Mouse (Mus musculus) midbrain, embryonic 13.5 days (tissue): ENCODE measurements around the gene Zc3h7a. TPM values are rescaled to one million over a fixed set of nuclear protein-coding genes. Genes with fewer than 3 reads are reported as not detected.

Experiments used
- ATAC-seq: fragments of 200-750 bp; cut with Nextera tagmentation; 2 replicates; pipeline ENCODE4 v1.8.0; 2017; ENCODE audit warnings: mild to moderate bottlenecking, moderate TSS enrichment, moderate library complexity
- H3K27ac ChIP-seq: fragments of 300-500 bp; sonication (generic); 2 replicates; pipeline ENCODE4 v1.5.1; 2015; ENCODE audit warnings: inconsistent platforms, mild to moderate bottlenecking, moderate library complexity
- H3K27me3 ChIP-seq: fragments of 300-500 bp; sonication (generic); 2 replicates; pipeline ENCODE4 v1.6.1; 2015; ENCODE audit warnings: mild to moderate bottlenecking, inconsistent platforms
- H3K36me3 ChIP-seq: fragments of 300-500 bp; sonication (generic); 2 replicates; pipeline ENCODE4 v1.6.1; 2015; ENCODE audit warnings: mild to moderate bottlenecking, inconsistent platforms
- H3K4me1 ChIP-seq: fragments of 300-500 bp; sonication (generic); replicated peaks from 2 replicates; pipeline ENCODE4 v1.6.1; 2015; ENCODE audit warnings: inconsistent platforms
- H3K4me2 ChIP-seq: fragments of 300-500 bp; sonication (generic); replicated peaks from 2 replicates; pipeline ENCODE4 v1.6.1; 2015; ENCODE audit warnings: moderate library complexity, mild to moderate bottlenecking, inconsistent platforms
- H3K4me3 ChIP-seq: fragments of 300-500 bp; sonication (generic); replicated peaks from 2 replicates; pipeline ENCODE4 v1.5.1; 2015; ENCODE audit warnings: mild to moderate bottlenecking, inconsistent platforms
- H3K9ac ChIP-seq: fragments of 300-500 bp; sonication (generic); replicated peaks from 2 replicates; pipeline ENCODE4 v1.6.1; 2015; ENCODE audit warnings: mild to moderate bottlenecking, inconsistent platforms
- H3K9me3 ChIP-seq: fragments of 300-500 bp; sonication (generic); 2 replicates; pipeline ENCODE4 v1.6.1; 2016; ENCODE audit warnings: mild to moderate bottlenecking, inconsistent platforms
- WGBS: fragments of 180-500 bp; shearing (Covaris S2); methylation state at CpG from one replicate; pipeline ENCODE4 v1.1.7; 2015; 5-methylcytosine and 5-hydroxymethylcytosine counted together
- polyA plus RNA-seq: library from polyadenylated mRNA; unstranded; fragments of >200 nt; fragmentation: Nextera tagmentation; extraction: Ambion mirVana; gene quantifications from 2 replicates; pipeline ENCODE4 v1.2.1, GENCODE M21; 2015

The Zc3h7a gene
- polyA plus RNA-seq, 1 experiment from 2014 or later, result 79.3 TPM

DNA sequence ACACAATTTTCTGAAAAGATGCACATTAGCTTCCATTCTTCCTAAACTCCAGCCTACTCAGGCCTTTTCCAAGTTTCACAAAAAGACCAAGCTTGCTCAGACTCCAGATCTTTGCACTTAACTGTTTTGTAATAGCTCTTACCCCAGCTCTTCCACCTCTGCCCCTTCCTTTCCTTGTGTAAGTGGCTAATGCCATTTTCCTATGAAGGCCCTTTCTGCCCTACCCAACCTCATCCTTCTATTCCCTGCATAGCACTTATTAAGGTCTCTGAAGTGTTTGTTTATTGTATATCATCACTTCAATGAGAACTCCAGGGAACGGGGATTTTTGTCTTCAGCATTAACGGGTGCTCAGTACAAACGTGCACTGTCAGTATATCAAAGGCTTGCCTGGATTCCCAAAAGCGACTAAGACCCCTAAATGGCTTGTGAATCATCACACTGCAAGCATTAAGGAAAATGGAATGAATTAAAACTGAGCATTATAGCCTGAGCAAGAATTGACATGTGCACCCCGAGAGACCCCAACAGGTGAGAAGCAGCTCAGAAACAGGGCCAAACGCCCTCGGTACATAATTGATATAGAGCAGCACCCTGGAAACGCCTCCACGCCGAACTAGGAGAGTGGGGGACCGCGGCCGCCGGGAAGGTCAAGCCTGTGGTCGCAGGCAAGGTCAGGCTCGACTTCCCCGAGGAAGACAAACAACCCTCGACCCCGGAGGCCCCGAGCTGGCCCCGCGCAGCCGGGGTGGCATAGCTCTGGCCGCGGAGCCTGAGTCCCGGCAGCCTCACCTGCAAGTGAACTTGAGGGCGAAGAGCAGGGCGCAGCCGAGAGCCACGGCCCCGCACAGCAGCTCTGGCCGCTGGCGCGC is 42.5 kb downstream of the Zc3h7a start:
- no peaks in the 10 kb centered on the region for H3K27me3 ChIP-seq
- under 1% methylated on average over 34 of the region's 34 CpGs for WGBS

DNA sequence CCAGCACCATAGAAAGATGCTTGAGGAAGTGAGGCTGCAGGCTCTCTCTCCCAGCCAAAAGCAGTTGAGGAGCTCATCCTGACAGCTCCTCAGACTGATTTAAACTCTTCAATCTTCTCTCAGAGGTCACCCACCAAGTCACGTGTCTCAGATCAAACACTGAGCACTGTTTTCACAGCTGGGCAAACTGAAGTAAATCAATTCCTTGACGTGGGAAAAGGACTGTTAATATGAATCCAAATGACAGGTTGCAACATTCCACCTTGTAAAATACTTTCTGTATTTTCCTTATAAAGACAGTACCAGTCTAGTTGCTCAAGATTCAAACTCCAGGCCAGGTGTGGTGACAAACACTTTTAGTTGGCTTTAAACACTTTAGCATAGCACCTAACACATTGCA is 43.4 kb downstream of the Zc3h7a start:
- Histone ChIP-seq H3K36me3 (peaks cover 22% of the 10 kb centered on the region), H3K4me3 (peak overlapping the region; percentile 78), H3K9ac (peak overlapping the region; percentile 86), H3K4me1 (peaks cover 29% of the 10 kb centered on the region), H3K9me3 (no peaks in the 10 kb centered on the region), H3K27ac (no peak overlapping the region), H3K27me3 (no peaks in the 10 kb centered on the region), H3K4me2 (peak overlapping the region; percentile 73)
- no peak for ATAC-seq
- WGBS, result 33% methylated on average over 2 of the region's 2 CpGs

More for the DNA sequence above, 42.5 kb downstream of the Zc3h7a start:
- peaks cover 29% of the 10 kb centered on the region for H3K4me1 ChIP-seq
- H3K9ac ChIP-seq, result peak overlapping the region; percentile 86
- ATAC-seq, result no peak
- peak overlapping the region; percentile 78 for H3K4me3 ChIP-seq
- H3K36me3 ChIP-seq, result peaks cover 18% of the 10 kb centered on the region
- peak overlapping the region; percentile 89 for H3K27ac ChIP-seq
- no peaks in the 10 kb centered on the region for H3K9me3 ChIP-seq
- H3K4me2 ChIP-seq, result peak overlapping the region; percentile 73

DNA sequence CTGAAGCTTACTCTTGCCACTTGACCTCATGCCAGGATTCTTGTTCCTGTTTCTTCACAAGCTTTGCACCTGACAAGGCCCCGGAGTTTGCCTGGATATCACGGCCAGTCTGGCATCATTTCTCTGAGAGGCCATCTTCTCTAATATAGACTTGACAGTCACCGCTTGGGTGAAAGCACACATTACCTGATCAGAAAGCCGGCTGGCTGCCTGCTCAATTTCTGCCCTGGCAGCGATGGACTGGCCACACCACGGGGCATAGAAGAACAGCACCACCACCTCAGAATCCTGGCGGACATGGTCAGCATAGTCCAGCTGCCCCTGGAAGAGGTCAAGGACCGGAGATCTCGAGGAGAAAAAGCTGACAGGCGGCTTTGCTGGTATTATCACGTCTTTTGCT is 47.9 kb downstream of the Zc3h7a start:
- Histone ChIP-seq H3K27ac (no peak overlapping the region), H3K36me3 (peaks cover 24% of the 10 kb centered on the region), H3K4me2 (no peak overlapping the region), H3K27me3 (no peaks in the 10 kb centered on the region), H3K9me3 (no peaks in the 10 kb centered on the region), H3K4me1 (peaks cover 16% of the 10 kb centered on the region), H3K9ac (no peak overlapping the region), H3K4me3 (no peak overlapping the region)
- 95% methylated on average over 11 of the region's 11 CpGs for WGBS
- no peak for ATAC-seq

DNA sequence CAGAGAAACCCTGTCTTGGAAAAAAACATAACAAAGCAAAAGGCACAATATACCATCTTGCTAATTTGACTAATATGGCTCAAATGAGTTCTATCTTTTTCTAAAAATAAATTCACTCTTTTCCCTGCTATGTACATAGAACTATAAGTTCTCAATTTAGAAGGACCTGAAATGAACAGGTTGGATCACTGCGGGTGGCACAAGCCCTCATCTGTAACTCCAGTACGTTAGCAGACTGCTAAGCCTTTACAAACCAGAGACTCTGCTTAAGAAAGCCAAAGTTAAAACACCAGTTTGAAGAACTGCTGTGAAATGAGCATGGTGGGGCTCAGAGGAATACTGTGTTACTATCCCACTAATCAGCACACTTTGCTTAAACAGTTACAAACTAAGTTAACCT is 50.8 kb downstream of the Zc3h7a start:
- Histone ChIP-seq H3K4me2 (no peak overlapping the region), H3K27ac (no peak overlapping the region), H3K36me3 (peaks cover 33% of the 10 kb centered on the region), H3K9me3 (no peaks in the 10 kb centered on the region), H3K9ac (no peak overlapping the region), H3K4me1 (no peaks in the 10 kb centered on the region), H3K4me3 (no peak overlapping the region), H3K27me3 (no peaks in the 10 kb centered on the region)
- no peak for ATAC-seq
- 96% methylated on average over 2 of the region's 2 CpGs for WGBS

DNA sequence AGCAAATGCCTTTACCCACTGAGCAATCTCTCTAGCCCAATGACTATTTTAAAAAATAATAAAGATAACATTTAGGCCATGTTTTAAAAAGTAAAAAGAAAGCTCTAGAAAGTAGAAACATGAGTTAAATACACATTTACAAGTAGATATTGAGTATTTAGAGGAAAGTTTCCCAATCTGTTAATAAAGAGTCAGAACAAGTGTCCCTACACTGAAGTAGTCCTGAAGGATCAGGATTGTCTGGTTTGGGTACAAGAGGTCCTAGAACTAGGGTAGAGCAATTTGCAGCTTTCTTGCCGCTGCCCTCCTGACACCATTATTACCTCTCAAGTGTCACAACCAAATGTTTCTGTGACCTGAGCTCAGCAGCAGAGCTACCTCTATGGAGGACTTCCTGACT is 52.1 kb downstream of the Zc3h7a start:
- no peak for ATAC-seq
- Histone ChIP-seq H3K4me1 (no peaks in the 10 kb centered on the region), H3K9ac (no peak overlapping the region), H3K36me3 (peaks cover 43% of the 10 kb centered on the region), H3K27ac (no peak overlapping the region), H3K27me3 (no peaks in the 10 kb centered on the region), H3K9me3 (no peaks in the 10 kb centered on the region), H3K4me3 (no peak overlapping the region), H3K4me2 (no peak overlapping the region)
- 100% methylated on average over 1 of the region's 1 CpGs for WGBS

DNA sequence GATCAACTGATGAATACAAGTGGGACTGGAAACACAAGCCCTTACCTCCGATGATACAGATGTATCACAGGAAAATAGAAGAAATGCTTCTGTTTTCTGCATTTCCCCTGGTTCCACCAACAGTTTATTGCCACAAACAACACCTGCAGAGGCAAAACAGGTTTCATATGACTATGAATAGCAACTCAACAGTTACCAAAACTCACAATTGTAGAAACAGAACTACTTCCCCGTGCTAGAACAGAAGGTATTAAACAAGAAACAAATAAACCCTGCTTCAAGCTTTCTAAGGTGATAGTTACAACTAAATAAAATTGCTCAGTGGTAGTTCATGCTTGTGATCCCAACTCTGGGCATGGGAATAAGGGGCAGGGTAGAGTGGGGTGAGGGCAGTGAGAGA is 53.6 kb downstream of the Zc3h7a start:
- Histone ChIP-seq H3K4me1 (no peaks in the 10 kb centered on the region), H3K36me3 (peaks cover 41% of the 10 kb centered on the region), H3K27ac (no peak overlapping the region), H3K27me3 (no peaks in the 10 kb centered on the region), H3K9me3 (no peaks in the 10 kb centered on the region), H3K9ac (no peak overlapping the region), H3K4me2 (no peak overlapping the region), H3K4me3 (no peak overlapping the region)
- ATAC-seq, result no peak
- 94% methylated on average over 2 of the region's 2 CpGs for WGBS

DNA sequence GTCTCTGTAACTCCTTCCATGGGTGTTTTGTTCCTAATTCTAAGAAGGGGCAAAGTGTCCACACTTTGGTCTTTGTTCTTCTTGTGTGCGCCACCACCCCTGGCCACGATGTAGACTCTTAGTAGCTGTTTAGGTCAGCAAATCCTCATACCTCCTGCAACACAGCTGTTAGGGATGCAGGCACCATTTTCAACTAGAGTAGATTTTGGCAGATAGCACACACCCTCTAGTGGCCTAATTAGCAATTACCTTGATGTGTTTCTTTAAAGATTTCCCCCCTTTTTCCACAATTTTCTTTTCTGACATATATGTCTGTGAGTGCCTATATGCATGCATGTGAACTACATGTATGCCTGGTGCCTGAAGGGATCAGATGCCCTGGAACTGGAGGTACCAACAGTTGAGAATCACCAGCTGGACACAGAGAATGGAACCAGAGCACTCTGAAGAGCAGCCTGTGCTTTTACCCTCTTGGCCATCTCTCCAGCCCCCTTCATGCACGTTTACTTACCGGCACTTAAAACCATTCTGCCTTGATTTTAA is 66.9 kb downstream of the Zc3h7a start:
- peaks cover 20% of the 10 kb centered on the region for H3K36me3 ChIP-seq
- H3K9ac ChIP-seq, result no peak overlapping the region
- WGBS, result 80% methylated on average over 4 of the region's 4 CpGs
- no peaks in the 10 kb centered on the region for H3K27me3 ChIP-seq
- no peak overlapping the region for H3K4me2 ChIP-seq
- no peaks in the 10 kb centered on the region for H3K4me1 ChIP-seq
- ATAC-seq, result no peak
- no peak overlapping the region for H3K4me3 ChIP-seq
- no peaks in the 10 kb centered on the region for H3K9me3 ChIP-seq
- no peak overlapping the region for H3K27ac ChIP-seq

DNA sequence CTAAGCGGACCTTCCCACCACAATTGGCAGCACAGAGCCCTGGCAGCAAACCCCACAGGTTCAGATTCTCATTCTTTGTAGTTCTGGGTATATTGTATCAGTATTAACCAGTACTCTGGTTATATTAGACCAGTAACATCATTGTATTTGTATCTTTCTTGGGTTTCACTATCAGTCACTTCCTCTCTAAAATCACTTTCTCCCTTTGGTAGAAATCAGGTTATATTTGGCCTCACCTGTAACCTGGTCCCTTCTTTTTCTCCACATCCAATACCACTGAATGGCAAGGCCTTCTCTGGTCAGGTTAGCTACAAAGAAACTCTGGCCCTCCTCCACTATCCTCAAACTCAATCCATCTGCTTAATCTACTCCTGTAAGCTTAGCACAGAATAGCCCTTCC is 71.3 kb downstream of the Zc3h7a start:
- 79% methylated on average over 1 of the region's 1 CpGs for WGBS
- H3K27ac ChIP-seq, result no peak overlapping the region

DNA sequence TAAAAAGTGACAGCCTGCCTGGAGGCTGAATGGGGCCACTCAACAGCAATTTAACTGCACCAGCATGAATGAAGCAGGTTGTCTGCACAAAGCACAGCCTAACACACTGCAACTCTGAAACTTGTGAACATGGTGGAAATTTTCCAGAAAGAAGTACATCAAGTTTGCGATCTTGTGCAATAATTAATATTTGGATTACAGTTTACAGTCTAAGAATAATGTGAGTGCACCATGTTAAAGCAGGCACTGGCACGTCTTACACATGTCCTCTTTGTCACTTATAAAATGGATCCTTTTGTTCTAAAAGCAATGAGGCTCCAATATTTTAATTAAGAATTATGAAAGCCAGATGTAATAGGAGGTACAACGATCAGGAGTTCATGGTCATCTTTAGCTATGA is 78.9 kb downstream of the Zc3h7a start:
- peaks cover 17% of the 10 kb centered on the region for H3K36me3 ChIP-seq
- no peak overlapping the region for H3K4me3 ChIP-seq
- no peak overlapping the region for H3K9ac ChIP-seq
- no peak overlapping the region for H3K27ac ChIP-seq
- 92% methylated on average over 3 of the region's 3 CpGs for WGBS
- H3K4me1 ChIP-seq, result no peaks in the 10 kb centered on the region
- no peaks in the 10 kb centered on the region for H3K27me3 ChIP-seq
- ATAC-seq, result no peak
- H3K9me3 ChIP-seq, result no peaks in the 10 kb centered on the region
- no peak overlapping the region for H3K4me2 ChIP-seq

More for the DNA sequence above, 71.3 kb downstream of the Zc3h7a start:
- no peak overlapping the region for H3K4me2 ChIP-seq
- peaks cover 28% of the 10 kb centered on the region for H3K36me3 ChIP-seq
- H3K9me3 ChIP-seq, result no peaks in the 10 kb centered on the region
- no peaks in the 10 kb centered on the region for H3K4me1 ChIP-seq
- H3K9ac ChIP-seq, result no peak overlapping the region
- ATAC-seq, result no peak
- no peak overlapping the region for H3K4me3 ChIP-seq
- no peaks in the 10 kb centered on the region for H3K27me3 ChIP-seq

DNA sequence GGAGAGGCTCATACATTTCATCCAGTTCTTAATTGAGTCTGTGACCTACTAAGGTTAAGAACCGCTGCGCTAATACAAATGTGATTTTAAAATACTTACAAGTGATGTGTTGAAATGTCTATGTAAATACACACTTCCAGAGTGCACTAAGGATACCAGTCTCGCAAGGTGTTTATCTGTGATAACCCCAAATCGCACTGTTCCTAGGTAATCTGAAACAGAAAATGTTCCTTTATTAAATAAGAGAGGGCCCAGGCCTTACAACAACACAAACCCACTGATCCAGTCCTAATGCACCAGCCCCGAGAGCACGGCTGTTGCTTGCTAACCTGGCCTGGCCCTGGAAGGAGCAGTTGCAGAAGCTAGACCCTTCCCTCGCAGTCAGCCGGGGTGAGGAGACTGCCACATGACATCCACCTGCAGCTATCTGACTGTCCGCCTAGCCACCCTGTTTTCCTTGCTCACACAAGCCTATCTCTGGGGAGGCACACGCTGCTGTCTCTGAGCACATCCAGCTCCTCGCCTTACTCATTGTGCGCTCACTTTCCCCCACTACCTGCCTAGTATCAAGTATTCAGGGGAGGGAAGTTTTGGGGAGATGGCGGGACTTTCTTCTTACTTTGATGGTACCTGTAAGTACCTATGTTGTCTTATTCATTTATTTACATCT is 82.3 kb downstream of the Zc3h7a start:
- WGBS, result 90% methylated on average over 13 of the region's 13 CpGs
- H3K36me3 ChIP-seq, result peaks cover 43% of the 10 kb centered on the region
- H3K4me1 ChIP-seq, result no peaks in the 10 kb centered on the region
- no peak overlapping the region for H3K27ac ChIP-seq
- no peaks in the 10 kb centered on the region for H3K27me3 ChIP-seq
- no peak overlapping the region for H3K4me3 ChIP-seq
- H3K9me3 ChIP-seq, result no peaks in the 10 kb centered on the region
- no peak overlapping the region for H3K4me2 ChIP-seq
- no peak overlapping the region for H3K9ac ChIP-seq
- no peak for ATAC-seq

DNA sequence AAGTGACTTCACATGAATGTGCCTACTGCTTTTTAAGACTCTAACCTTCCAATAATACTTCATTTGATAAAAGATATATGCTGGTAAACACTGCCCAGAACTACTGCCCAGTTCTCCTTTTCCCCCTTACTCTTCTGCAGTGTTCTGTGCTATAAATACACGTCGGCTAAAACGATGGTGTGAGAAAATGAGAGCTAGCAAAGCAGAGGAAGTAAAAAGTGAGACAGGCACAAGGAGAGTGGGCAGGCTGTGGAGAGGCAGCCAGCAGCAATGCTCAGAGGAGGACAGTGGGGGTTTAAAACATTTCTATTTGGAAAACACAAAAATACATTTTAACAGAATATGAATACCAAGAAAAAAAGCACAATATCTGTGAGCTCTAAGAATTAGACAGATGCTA is 83.7 kb downstream of the Zc3h7a start:
- Histone ChIP-seq H3K4me1 (peaks cover 5% of the 10 kb centered on the region; the same call in 1 of the 2 replicates), H3K4me3 (no peak overlapping the region), H3K4me2 (no peak overlapping the region), H3K27ac (no peak overlapping the region), H3K9me3 (no peaks in the 10 kb centered on the region), H3K36me3 (peaks cover 57% of the 10 kb centered on the region), H3K9ac (no peak overlapping the region), H3K27me3 (no peaks in the 10 kb centered on the region)
- WGBS, result 88% methylated on average over 3 of the region's 3 CpGs
- no peak for ATAC-seq

DNA sequence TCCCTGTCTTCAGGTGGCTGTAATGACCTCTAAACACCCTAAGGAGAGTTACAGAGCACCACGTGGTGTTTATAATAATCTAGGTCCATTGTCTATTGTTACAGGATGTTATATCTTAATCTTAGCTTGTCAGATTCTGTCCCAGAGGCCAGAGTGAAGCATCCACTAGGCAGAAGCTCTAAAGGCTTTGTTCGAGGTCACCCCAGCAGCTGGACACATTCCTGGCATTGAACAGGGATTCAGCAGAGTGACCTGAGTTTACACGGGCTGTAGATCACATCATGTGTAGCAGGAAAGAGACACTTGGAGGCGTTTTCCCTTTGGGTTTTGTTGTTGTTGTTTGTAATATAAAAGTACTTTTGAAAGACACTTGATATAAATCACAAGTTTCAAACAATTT is 84.1 kb downstream of the Zc3h7a start:
- Histone ChIP-seq H3K9ac (no peak overlapping the region), H3K4me2 (no peak overlapping the region), H3K36me3 (peaks cover 61% of the 10 kb centered on the region), H3K4me3 (no peak overlapping the region), H3K9me3 (no peaks in the 10 kb centered on the region), H3K27ac (no peak overlapping the region), H3K27me3 (no peaks in the 10 kb centered on the region), H3K4me1 (peaks cover 7% of the 10 kb centered on the region; the same call in 1 of the 2 replicates)
- WGBS, result 76% methylated on average over 4 of the region's 4 CpGs
- no peak for ATAC-seq
